ENCODE assay signal across 8 mouse cellular contexts in the genomic region with DNA sequence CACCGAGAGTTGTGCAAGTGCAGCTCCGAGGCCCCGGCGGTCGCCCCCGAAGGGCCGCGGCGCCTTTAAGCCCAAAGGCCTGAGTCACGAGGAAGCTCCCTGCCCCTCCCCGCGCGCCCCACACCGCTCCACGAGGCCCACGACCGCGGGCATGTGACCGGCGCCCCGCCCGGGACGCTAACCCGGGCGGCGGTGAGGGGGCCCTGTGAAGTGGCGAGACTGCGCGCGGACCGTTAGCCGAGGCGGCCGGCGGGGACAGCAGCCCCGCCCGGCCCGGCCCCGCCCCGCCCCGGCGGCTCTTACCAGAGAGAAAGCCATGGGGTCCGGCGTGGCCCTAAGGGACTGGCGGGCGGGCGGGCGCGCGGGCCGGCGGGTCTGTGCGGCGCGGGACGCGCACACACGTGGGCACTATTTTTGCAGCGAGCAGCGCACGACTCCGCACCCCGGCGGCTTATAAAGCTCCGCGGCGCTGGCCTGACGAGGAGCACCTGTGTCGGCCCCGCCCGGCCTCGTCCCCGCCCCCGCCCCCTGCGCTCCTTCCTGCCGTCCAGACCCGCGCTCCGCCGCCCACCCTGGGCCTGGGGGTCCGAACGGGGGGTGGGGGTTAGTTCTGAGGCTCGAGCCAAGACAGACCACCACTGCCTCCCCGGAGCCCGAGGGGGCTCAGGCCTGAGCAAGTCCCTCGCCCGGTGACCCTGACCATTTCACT. TPM values are rescaled to one million over a fixed set of nuclear protein-coding genes. Genes with fewer than 3 reads are reported as not detected.
DNase-seq lines count a peak whose midpoint lies in the region; ATAC-seq and TF ChIP-seq lines count a peak whose summit lies in the region.

No protein-coding gene starts in this region.

- peaks cover 56% of the 10 kb centered on the region for H3K27me3 ChIP-seq in forebrain, postnatal 0 days (ENCODE audit: insufficient read depth, low read length)
- peaks cover 87% of the 10 kb centered on the region for H3K27me3 ChIP-seq in lung, embryonic 15.5 days

- WGBS in forebrain, postnatal 0 days: 4% methylated on average over 61 of the region's 87 CpGs
- WGBS in lung, embryonic 15.5 days: under 1% methylated on average over 63 of the region's 87 CpGs

- peak overlapping the region; percentile 44 for H3K9ac ChIP-seq in forebrain, postnatal 0 days
- H3K9ac ChIP-seq in lung, embryonic 15.5 days: no peak overlapping the region

- H3K4me3 ChIP-seq in forebrain, postnatal 0 days (ENCODE audit: low read depth, low read length): peak overlapping the region; percentile 57
- peak overlapping the region; percentile 67 for H3K4me3 ChIP-seq in layer of hippocampus, adult 2 months
- H3K4me3 ChIP-seq in lung, embryonic 15.5 days: peak overlapping the region; percentile 49

- no peaks in the 10 kb centered on the region for H3K9me3 ChIP-seq in forebrain, postnatal 0 days (ENCODE audit: low read length)
- H3K9me3 ChIP-seq in lung, embryonic 15.5 days: no peaks in the 10 kb centered on the region

- peak overlapping the region; percentile 96 for H3K4me2 ChIP-seq in forebrain, postnatal 0 days (ENCODE audit: low read depth)
- peak overlapping the region; percentile 94 for H3K4me2 ChIP-seq in lung, embryonic 15.5 days

- H3K36me3 ChIP-seq in forebrain, postnatal 0 days (ENCODE audit: insufficient read depth): no peaks in the 10 kb centered on the region
- H3K36me3 ChIP-seq in lung, embryonic 15.5 days: no peaks in the 10 kb centered on the region

- DNase-seq in MN1 (ENCODE audit: low spot score): peak; percentile 82
- no peak for DNase-seq in forebrain, postnatal 0 days
- DNase-seq in heart, postnatal 4 days: peak; percentile 47
- DNase-seq in layer of hippocampus, adult 2 months (ENCODE audit: low spot score in 2 of 2): peak; percentile 46 to 67
- DNase-seq in retina, postnatal 1 day: peak; percentile 68

- no peak overlapping the region for H3K27ac ChIP-seq in forebrain, postnatal 0 days (ENCODE audit: low read depth, low read length)
- peak overlapping the region; percentile 89 for H3K27ac ChIP-seq in layer of hippocampus, adult 2 months
- no peak overlapping the region for H3K27ac ChIP-seq in lung, embryonic 15.5 days

- H3K4me1 ChIP-seq in forebrain, postnatal 0 days (ENCODE audit: insufficient read depth): peaks cover 3% of the 10 kb centered on the region; the same call in 1 of the 2 replicates
- peaks cover 23% of the 10 kb centered on the region for H3K4me1 ChIP-seq in lung, embryonic 15.5 days

- TF ChIP-seq CTCF in forebrain, postnatal 0 days (IDR thresholded peaks at IDR 0.05; ENCODE audit: low read depth): no peak
- TF ChIP-seq CTCF in layer of hippocampus, adult 2 months (conservative IDR thresholded peaks at IDR 0.05): no peak

- ATAC-seq in cerebellum, adult (ENCODE audit: insufficient number of reproducible peaks, low FRiP score, low TSS enrichment): peak; percentile 60
- peak; percentile 63 for ATAC-seq in forebrain, postnatal 0 days
- ATAC-seq in lung, embryonic 15.5 days (ENCODE audit: borderline replicate concordance, extremely low read depth, low FRiP score, low TSS enrichment): peak; percentile 24
- ATAC-seq in activated CD4-positive, CD25-positive, alpha-beta regulatory T cell, adult 4 months: no peak

RNA-seq across cellular contexts. Expression of gene Cpeb1, which starts 0.8 kb away (rescaled TPM):
- total RNA-seq in forebrain, postnatal 0 days (2014; rRNA removed): 5.2 and 6.7 TPM in 2 replicates
- polyA plus RNA-seq in forebrain, postnatal 0 days (2015; fragmentation: Nextera tagmentation; extraction: Ambion mirVana): 2.2 and 5.1 TPM in 2 replicates
- 1 to 10 TPM; 7.7 to 8.1 TPM for total RNA-seq in heart, postnatal 4 days (2021)
- 100 to 1,000 TPM; 117 to 123 TPM for total RNA-seq in layer of hippocampus, adult 2 months (2021)
- 0.78 and 1.2 TPM in 2 replicates for polyA plus RNA-seq in lung, embryonic 15.5 days (2015; fragmentation: Nextera tagmentation; extraction: Ambion mirVana)
- polyA plus RNA-seq in activated CD4-positive, CD25-positive, alpha-beta regulatory T cell, adult 4 months (2017; shearing (Covaris generic)): not detected

RNA-seq across cellular contexts. Expression of gene Ap3b2, which starts 39.2 kb away (rescaled TPM):
- total RNA-seq in forebrain, postnatal 0 days (2014; rRNA removed): 165 and 180 TPM in 2 replicates
- 94.9 and 107 TPM in 2 replicates for polyA plus RNA-seq in forebrain, postnatal 0 days (2015; fragmentation: Nextera tagmentation; extraction: Ambion mirVana)
- under 1 TPM; 0.14 TPM for total RNA-seq in heart, postnatal 4 days (2021)
- total RNA-seq in layer of hippocampus, adult 2 months (2021): 100 to 1,000 TPM; 162 to 180 TPM
- polyA plus RNA-seq in lung, embryonic 15.5 days (2015; fragmentation: Nextera tagmentation; extraction: Ambion mirVana): 0.55 and 0.98 TPM in 2 replicates
- polyA plus RNA-seq in activated CD4-positive, CD25-positive, alpha-beta regulatory T cell, adult 4 months (2017; shearing (Covaris generic)): not detected

RNA-seq across cellular contexts. Expression of gene BC048679, which starts 43.6 kb away (rescaled TPM):
- total RNA-seq in forebrain, postnatal 0 days (2014; rRNA removed): not detected in 2 replicates
- not detected in 2 replicates for polyA plus RNA-seq in forebrain, postnatal 0 days (2015; fragmentation: Nextera tagmentation; extraction: Ambion mirVana)
- total RNA-seq in heart, postnatal 4 days (2021): not detected
- total RNA-seq in layer of hippocampus, adult 2 months (2021): not detected
- not detected in 2 replicates for polyA plus RNA-seq in lung, embryonic 15.5 days (2015; fragmentation: Nextera tagmentation; extraction: Ambion mirVana)
- polyA plus RNA-seq in activated CD4-positive, CD25-positive, alpha-beta regulatory T cell, adult 4 months (2017; shearing (Covaris generic)): not detected

Comparison
In these comparisons a context has a peak if more than half of its experiments do, and no peak if none do; other contexts are left out.
1. RNA of gene Cpeb1, which starts 0.8 kb away (total RNA-seq): 117 to 123 TPM in layer of hippocampus, adult 2 months; 7.7 to 8.1 TPM in heart, postnatal 4 days and 5.2 to 6.7 TPM in forebrain, postnatal 0 days; every median in the first group is over 10 times any median in the second.
2. RNA of gene Ap3b2, which starts 39.2 kb away (total RNA-seq): 165 to 180 TPM in forebrain, postnatal 0 days and 162 to 180 TPM in layer of hippocampus, adult 2 months; 0.14 TPM in heart, postnatal 4 days; every median in the first group is over 100 times any median in the second.
3. Peak in every context shown above with its lines, with median percentiles within 50 percentile points of each other: H3K4me3 ChIP-seq.